Mouse (Mus musculus): ENCODE results near the gene Susd6.
"Not testable (repeated sequence)": the region's sequence is repeated elsewhere in the genome, so short reads cannot be mapped to it uniquely, and the experiment has no call there.

Gene Susd6

DNA sequence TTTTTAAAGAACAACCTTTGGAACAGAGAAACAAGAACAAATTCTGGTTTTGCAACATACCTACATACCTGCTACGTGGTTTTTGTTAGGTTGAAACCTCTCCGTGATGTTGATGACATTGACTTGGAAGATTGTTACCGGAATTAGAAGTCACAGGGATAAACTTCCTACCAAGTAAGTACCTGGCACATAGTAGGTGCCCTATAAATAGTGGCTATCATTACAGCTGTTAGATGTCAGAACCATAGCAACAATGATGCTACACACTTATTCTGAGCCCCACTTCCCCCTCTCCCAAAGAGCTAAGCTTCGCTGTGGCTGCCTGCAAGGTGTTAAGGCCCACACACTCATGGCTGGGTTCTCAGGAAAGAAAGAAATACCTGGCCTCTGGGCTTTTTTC lies 4.7 kb upstream of the Susd6 start:
- no peak for DNase-seq (ENCODE audit: low read depth, low spot score)

GRCm38 (mm10) chr12:80786591-80786990 lies 3.7 kb upstream of the Susd6 start:
- no peak for DNase-seq (ENCODE audit: low read depth, low spot score)

- no peak for DNase-seq (ENCODE audit: low read depth, low spot score)
Observed at GRCm38 (mm10) chr12:80787604-80788003, 2.7 kb upstream of the Susd6 start.

- DNase-seq (ENCODE audit: low read depth, low spot score): no peak
Observed at GRCm38 (mm10) chr12:80788188-80788587, 2.1 kb upstream of the Susd6 start.

GRCm38 (mm10) chr12:80789276-80789675 lies 1.0 kb upstream of the Susd6 start:
- not testable (repeated sequence) for DNase-seq (ENCODE audit: low read depth, low spot score)

DNA sequence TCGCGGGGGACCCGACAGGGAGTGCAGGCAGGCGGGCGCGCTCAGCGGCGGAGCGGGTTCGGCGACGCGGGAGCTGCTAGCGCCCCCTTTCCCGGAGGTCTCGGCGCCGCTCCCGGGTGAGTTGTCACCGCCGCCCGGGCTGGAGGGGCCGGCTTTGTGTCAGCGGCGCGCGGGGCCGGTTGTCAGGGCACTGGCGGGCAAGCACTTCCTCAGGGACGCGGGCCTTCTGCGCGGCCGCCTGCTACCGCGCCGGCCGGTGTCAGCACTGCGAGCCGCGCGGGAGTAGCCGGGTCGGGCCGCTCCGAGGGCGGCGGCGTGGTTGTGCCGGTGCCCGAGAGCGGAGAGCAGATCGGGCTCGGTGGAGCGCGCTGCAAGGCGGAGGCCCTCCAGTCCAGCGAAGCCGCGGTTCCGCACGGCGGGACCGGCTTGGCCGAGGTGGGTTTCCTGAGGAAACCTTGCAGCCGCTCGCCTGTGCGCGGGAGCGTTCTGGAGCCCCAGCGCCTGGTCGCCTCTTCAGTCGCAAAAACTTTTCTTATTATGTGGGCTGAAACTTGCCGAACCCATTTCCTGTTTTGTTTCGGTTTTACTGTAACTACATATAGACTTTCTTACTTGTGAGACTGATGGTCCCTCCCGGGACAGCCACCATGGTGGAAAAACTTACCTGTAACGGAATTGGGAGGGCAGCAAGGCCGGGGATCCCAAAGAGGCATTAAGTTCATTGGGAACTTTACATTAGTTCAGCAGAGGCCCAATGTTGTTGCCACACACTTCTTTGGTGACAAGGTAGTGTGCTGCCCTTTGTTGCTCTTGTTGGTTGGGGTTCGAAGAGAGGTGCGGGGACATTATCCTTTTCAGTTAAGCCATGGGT lies 625 bp downstream of the Susd6 start:
- DNase-seq (ENCODE audit: low read depth, low spot score): no peak

GRCm38 (mm10) chr12:80791571-80792444 lies 1.5 kb downstream of the Susd6 start:
- DNase-seq (ENCODE audit: low read depth, low spot score): no peak

- DNase-seq (ENCODE audit: low read depth, low spot score): peak; percentile 49
Observed at GRCm38 (mm10) chr12:80792867-80793266, 2.6 kb downstream of the Susd6 start.

- no peak for DNase-seq (ENCODE audit: low read depth, low spot score)
Observed at GRCm38 (mm10) chr12:80793535-80793934, 3.2 kb downstream of the Susd6 start.

DNA sequence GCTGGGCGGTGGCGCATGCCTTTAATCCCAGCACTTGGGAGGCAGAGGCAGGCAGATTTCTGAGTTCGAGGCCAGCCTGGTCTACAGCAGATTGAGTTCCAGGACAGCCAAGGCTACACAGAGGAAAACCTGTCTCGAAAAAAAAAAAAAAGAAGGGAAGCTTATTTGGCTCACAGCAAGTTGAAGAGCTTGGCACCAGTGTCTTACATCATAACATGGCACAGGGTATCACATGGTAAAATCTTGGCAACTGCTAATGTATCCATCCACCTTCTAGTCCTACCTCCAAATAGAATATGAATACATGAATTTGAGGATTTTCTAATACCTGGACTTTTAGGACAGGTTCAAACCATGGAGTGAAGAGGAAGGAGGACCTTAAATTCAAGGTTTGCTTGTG lies 4.2 kb downstream of the Susd6 start:
- DNase-seq (ENCODE audit: low read depth, low spot score): no peak

- DNase-seq (ENCODE audit: low read depth, low spot score): no peak
Observed at GRCm38 (mm10) chr12:80794935-80795785, 4.8 kb downstream of the Susd6 start.

GRCm38 (mm10) chr12:80798271-80798670 lies 8.0 kb downstream of the Susd6 start:
- no peak for DNase-seq (ENCODE audit: low read depth, low spot score)

DNA sequence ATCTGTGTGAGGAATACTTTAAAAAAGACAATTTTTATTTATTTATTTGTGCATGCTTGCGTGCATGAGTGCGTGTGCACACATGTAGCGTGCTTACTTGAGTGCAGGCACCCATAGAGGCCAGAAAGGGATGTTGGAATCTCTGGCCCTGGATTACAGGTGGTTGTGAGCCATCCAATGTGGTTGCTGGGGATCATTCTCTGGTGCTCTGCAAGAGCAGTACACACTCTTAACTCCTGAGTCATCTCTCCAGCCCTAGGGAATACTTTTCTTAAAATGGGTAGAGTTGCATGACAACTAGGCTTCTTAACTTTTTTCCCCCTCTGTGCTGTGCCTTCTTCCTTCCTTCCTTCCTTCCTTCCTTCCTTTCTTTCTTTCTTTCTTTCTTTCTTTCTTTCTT lies 9.8 kb downstream of the Susd6 start:
- no peak for DNase-seq (ENCODE audit: low read depth, low spot score)

DNA sequence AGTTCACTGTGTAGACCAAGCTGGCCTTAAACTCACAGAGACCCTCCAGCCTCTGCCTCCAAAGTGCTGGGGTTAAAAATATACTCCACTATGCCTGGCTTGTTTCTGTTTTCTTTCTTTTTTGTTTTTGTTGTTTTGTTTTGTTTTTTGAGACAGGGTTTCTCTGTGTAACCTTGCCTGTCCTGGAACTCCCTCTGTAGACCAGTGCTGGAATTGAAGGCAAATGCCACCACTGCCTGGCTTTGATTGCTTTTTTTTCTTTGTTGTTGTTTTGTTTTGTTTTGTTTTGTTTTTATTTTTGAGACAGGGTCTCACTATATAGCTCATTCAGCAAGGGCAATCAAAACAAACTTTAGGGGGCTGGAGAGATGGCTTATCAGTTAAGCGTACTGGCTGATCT lies 11.1 kb downstream of the Susd6 start:
- DNase-seq (ENCODE audit: low read depth, low spot score): no peak

- DNase-seq (ENCODE audit: low read depth, low spot score): no peak
Observed at GRCm38 (mm10) chr12:80803924-80804323, 13.6 kb downstream of the Susd6 start.

DNA sequence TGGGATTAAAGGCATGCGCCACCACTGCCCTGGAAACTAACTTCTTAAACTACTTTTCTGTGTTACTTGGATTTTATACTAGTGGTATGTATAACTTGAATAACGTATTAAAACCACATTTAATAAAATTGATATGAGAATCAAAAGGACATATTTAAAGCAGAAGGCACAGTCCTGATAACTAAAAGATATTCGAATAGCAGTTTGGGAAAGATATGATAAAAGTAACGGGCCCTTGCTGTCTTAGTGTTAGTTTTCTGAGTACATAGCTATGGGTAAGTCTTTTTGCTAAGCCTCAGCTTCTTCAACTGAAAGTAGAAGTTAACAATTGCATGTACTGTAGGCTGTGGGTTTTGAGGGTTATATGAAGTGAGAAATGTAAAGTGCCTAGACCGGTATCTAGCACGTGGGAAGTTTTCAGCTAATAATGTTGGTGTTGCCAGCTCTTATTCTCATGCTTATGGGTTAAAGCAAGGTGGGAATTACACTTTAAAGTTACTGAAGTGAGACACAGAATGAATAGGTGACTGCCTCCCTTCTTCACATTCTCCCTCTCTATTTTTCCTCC lies 14.6 kb downstream of the Susd6 start:
- no peak for DNase-seq (ENCODE audit: low read depth, low spot score)

DNA sequence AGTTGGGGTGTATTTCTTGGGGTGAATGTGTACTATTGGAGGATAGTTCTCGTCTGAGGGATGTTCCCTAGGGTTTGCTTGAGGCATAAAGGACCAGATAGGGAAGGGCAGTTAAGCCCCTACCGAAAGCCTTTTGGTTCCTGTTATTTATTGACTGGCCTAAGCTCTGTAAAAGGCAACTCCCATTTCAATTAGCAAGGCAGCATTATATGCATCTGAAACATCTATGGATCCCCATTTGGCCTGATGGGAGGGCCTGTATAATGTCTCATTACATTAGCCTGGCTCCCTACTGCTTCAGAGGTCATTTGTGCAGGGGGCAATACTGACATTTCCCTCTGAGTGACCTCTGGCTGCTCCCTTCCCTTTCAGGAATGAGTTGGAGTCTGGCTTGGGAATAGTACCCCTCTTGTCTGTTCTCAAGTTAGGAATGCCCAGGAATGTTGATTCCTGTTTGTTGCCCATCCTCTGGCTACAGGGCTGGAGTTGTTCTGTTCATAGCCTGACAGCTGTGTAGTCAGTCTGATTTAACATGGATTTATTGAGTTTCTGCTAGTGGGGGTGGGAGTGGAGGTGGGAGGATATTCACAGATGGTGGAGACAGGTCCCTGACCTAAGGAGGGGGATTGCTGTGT lies 17.3 kb downstream of the Susd6 start:
- no peak for DNase-seq (ENCODE audit: low read depth, low spot score)

DNA sequence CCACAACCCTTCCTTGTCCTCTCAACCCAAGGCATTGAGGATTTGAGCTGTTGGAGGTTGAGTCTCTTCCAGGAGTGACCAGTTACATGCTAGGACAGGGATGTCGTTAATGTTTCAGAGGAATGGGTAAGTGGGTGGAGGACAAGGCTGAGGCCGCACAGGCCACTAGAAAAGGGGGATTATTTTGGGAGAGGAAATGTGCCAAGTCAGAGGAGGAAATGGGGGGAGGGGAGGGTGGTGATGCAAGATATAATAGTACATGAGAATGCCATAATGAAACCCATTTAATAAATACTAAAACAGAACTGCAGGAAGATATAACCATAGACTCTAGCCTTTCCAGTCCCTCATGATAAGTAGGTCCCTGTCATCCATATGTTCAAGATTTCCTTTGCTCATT lies 19.7 kb downstream of the Susd6 start:
- no peak for DNase-seq (ENCODE audit: low read depth, low spot score)

DNA sequence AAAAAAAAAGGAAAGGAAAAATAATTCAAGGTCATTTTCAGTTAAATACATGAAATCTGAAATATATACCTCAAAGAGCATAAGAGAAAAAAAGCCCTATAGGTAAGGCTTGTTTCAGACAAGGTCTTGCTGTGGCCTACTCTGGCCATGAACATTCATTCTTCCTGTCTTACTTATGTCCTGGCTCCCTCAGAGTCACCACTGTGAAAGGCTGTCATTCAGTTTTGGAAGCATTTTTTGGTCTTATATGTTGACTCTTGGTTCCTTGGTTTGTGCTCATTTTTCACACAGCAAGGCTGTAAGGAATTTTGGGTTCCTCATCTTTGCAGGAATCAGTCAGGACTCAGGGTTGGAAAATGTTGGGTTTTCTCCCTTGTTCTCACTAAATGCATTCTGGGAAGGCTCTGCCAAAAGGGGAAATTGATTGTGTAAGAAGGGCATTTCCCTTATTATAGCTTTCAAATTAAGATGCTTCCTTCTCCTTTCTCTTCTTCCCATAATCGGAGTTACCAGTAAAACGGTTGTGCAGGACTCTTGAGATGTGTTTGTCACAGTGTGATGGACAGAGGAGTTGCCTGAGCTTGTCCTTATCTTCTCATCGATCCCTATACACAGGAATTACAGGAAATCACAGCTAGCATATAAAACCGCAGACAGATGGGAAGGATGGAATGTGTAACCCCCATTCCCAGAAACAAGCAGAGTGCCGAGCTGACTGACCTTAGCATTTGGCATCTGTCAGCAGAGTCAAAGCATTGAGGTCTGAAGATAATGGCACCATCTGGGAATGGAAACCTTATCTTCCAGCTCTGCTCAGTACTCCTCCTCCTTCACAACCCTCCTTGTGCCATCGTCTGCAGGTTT lies 21.6 kb downstream of the Susd6 start:
- no peak for DNase-seq (ENCODE audit: low read depth, low spot score)

DNA sequence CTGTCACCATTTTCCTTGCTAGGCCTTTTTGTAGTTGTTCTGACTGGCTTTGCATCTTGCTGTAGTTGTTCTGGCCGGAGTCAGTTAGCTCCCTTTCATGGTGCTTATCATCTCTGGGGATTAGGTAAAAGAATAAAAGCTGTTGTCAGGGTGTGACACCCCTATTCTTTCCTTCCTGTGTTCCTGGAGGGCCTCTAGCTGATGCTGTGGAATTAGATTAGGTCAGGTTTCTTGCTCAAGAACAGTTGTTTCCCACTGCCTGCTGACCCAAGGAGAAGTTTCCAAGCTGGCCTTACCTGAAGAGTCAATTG lies 22.2 kb downstream of the Susd6 start:
- DNase-seq (ENCODE audit: low read depth, low spot score): no peak
